Comparison of ENCODE assay signal across 8 mouse cellular contexts in the genomic region with DNA sequence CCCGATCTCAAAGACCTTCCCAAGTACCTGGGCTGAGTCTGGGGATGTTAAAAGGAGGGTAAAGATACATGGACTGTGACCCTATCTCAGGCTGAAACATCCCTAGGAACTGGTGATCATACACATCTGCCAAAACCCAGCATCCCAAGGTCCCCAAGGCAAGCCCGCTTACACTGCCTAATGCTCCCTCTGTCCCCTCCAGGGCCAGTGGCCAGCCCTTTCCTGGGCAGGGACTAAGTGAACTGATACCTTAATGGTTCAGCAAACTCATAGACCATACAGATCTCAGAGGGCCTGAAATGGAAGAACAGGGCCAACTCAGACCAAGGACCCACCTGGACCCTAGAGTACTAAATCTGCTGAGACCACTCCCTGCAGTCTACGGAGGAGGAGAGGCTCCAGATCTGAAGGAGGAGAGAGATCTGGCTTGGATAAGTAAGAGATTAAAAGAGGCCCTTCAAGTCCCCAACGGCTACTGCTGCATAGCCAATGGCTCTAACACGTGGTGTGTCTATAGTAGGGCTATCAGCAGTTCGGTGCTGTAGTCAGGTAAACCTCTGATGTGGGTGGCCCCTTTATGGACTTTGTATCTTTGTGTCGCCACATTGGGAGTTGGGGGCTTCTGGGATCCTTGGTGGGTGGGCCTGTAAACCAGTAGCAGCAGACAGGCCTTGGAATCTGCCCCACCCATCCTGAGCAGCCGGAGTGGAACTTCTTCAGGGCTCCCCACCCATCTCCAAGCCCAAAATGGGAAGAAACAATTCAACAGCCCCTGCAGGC. TPM values are rescaled to one million over a fixed set of nuclear protein-coding genes. Genes with fewer than 3 reads are reported as not detected.
A peak's percentile ranks its signal among the peaks of the same experiment; 100 is the strongest.
DNase-seq lines count a peak whose midpoint lies in the region; ATAC-seq and TF ChIP-seq lines count a peak whose summit lies in the region.

No protein-coding gene starts in this region.

- no peak for DNase-seq in liver, adult 2 months (ENCODE audit: extremely low read depth, low read depth, low spot score)
- no peak for DNase-seq in liver
- no peak for DNase-seq in forebrain, embryonic 10.5 days (ENCODE audit: extremely low spot score, low spot score)
- no peak for DNase-seq in limb, embryonic 14.5 days (ENCODE audit: low spot score)
- DNase-seq in cerebellum, adult 11 months: no peak
- no peak for DNase-seq in kidney, postnatal 36 days
- DNase-seq in right cerebral cortex, postnatal 36 days (ENCODE audit: low spot score in 2 of 2): no peak

- TF ChIP-seq CTCF in liver, adult 2 months (IDR thresholded peaks at IDR 0.05; ENCODE audit: low read depth, low read length): no peak

- H3K27me3 ChIP-seq in liver, adult 2 months (ENCODE audit: control insufficient read depth, insufficient read depth, low read length): no peaks in the 10 kb centered on the region
- peaks cover 12% of the 10 kb centered on the region for H3K27me3 ChIP-seq in forebrain, embryonic 10.5 days (ENCODE audit: poor library complexity, severe bottlenecking)
- H3K27me3 ChIP-seq in limb, embryonic 14.5 days (ENCODE audit: control insufficient read depth, insufficient read depth, low read length): no peaks in the 10 kb centered on the region
- H3K27me3 ChIP-seq in stomach, embryonic 15.5 days (replicated peaks): no peaks in the 10 kb centered on the region

- H3K27ac ChIP-seq in liver, adult 2 months (replicated peaks; ENCODE audit: insufficient read depth, low read depth, low read length): 0 out of 2 replicates have a peak overlapping the region, but pooled peaks have one; percentile 4
- H3K27ac ChIP-seq in forebrain, embryonic 10.5 days: peak overlapping the region; percentile 90
- H3K27ac ChIP-seq in limb, embryonic 14.5 days (replicated peaks; ENCODE audit: low read depth, low read length): peak overlapping the region; percentile 59
- H3K27ac ChIP-seq in stomach, embryonic 15.5 days: peak overlapping the region; percentile 83; the same call in 1 of the 2 replicates

- peaks cover 4% of the 10 kb centered on the region; the same call in 1 of the 2 replicates for H3K4me1 ChIP-seq in liver, adult 2 months (ENCODE audit: control insufficient read depth, insufficient read depth, low read length)
- peaks cover 34% of the 10 kb centered on the region for H3K4me1 ChIP-seq in forebrain, embryonic 10.5 days
- H3K4me1 ChIP-seq in limb, embryonic 14.5 days (ENCODE audit: control insufficient read depth, insufficient read depth, low read length): peaks cover 10% of the 10 kb centered on the region
- H3K4me1 ChIP-seq in stomach, embryonic 15.5 days: peaks cover 13% of the 10 kb centered on the region

- H3K79me2 ChIP-seq in liver, adult 2 months (ENCODE audit: control insufficient read depth, insufficient read depth, low read length): no peaks in the 10 kb centered on the region

- ATAC-seq in limb, embryonic 14.5 days (ENCODE audit: low FRiP score, low read depth): no peak
- ATAC-seq in stomach, embryonic 15.5 days (ENCODE audit: insufficient read depth, low FRiP score, low read depth): no peak

- H3K9ac ChIP-seq in liver, adult 2 months (ENCODE audit: low read depth, low read length): no peak overlapping the region
- H3K9ac ChIP-seq in limb, embryonic 14.5 days (ENCODE audit: low read depth, low read length, severe bottlenecking): peak overlapping the region; percentile 55
- H3K9ac ChIP-seq in stomach, embryonic 15.5 days: 0 out of 2 replicates have a peak overlapping the region, but pooled peaks have one; percentile 21

- peaks cover 10% of the 10 kb centered on the region for H3K36me3 ChIP-seq in liver, adult 2 months (ENCODE audit: control insufficient read depth, insufficient read depth, low read length)
- H3K36me3 ChIP-seq in forebrain, embryonic 10.5 days (replicated peaks): peaks cover 53% of the 10 kb centered on the region
- peaks cover 35% of the 10 kb centered on the region for H3K36me3 ChIP-seq in limb, embryonic 14.5 days (ENCODE audit: control insufficient read depth, insufficient read depth, low read length)
- H3K36me3 ChIP-seq in stomach, embryonic 15.5 days: peaks cover 23% of the 10 kb centered on the region

- H3K4me2 ChIP-seq in limb, embryonic 14.5 days (replicated peaks; ENCODE audit: low read depth, low read length, severe bottlenecking): peak overlapping the region; percentile 84
- peak overlapping the region; percentile 91 for H3K4me2 ChIP-seq in stomach, embryonic 15.5 days

- H3K9me3 ChIP-seq in forebrain, embryonic 10.5 days: no peaks in the 10 kb centered on the region
- no peaks in the 10 kb centered on the region for H3K9me3 ChIP-seq in limb, embryonic 14.5 days (ENCODE audit: control insufficient read depth, low read length)
- H3K9me3 ChIP-seq in stomach, embryonic 15.5 days: no peaks in the 10 kb centered on the region

- no peak for TF ChIP-seq POLR2A in liver, adult 2 months (IDR thresholded peaks at IDR 0.05; ENCODE audit: extremely low read depth, insufficient read depth, low read length)
- no peak for TF ChIP-seq POLR2A in limb, embryonic 14.5 days (IDR thresholded peaks at IDR 0.05; ENCODE audit: borderline replicate concordance, extremely low read depth, insufficient read depth, insufficient read length)

- H3K4me3 ChIP-seq in liver, adult 2 months (ENCODE audit: insufficient read depth, low read depth, low read length): no peak overlapping the region
- peak overlapping the region; percentile 64 for H3K4me3 ChIP-seq in forebrain, embryonic 10.5 days
- peak overlapping the region; percentile 43 for H3K4me3 ChIP-seq in limb, embryonic 14.5 days (replicated peaks; ENCODE audit: low read length)
- peak overlapping the region; percentile 54 for H3K4me3 ChIP-seq in stomach, embryonic 15.5 days (replicated peaks)

- WGBS in liver, adult 2 months: 84% methylated on average over 8 of the region's 8 CpGs
- WGBS in forebrain, embryonic 10.5 days: 50% methylated on average over 8 of the region's 8 CpGs
- 27% methylated on average over 8 of the region's 8 CpGs for WGBS in limb, embryonic 14.5 days
- WGBS in stomach, embryonic 15.5 days: 40% methylated on average over 8 of the region's 8 CpGs

RNA-seq across cellular contexts. Expression of a gene that starts 0.6 kb away (rescaled TPM):
- total RNA-seq in liver, adult 2 months (2014; rRNA removed): 0.65 and 1.6 TPM in 2 replicates
- 0.92 and 1.4 TPM in 2 replicates for polyA plus RNA-seq in liver, adult 2 months (2012; rRNA removed)
- polyA plus RNA-seq in forebrain, embryonic 10.5 days (2016; fragmentation: Nextera tagmentation; extraction: Ambion mirVana): 36.3 and 36.4 TPM in 2 replicates
- 40.0 and 53.8 TPM in 2 replicates for polyA plus RNA-seq in limb, embryonic 14.5 days (2012; rRNA removed)
- polyA plus RNA-seq in limb, embryonic 14.5 days (2014; fragmentation: Nextera tagmentation; extraction: Ambion mirVana): 28.1 and 30.4 TPM in 2 replicates
- 28.5 and 30.5 TPM in 2 replicates for polyA plus RNA-seq in stomach, embryonic 15.5 days (2015; fragmentation: Nextera tagmentation; extraction: Ambion mirVana)

RNA-seq across cellular contexts. Expression of a gene that starts 30.4 kb away (rescaled TPM):
- total RNA-seq in liver, adult 2 months (2014; rRNA removed): 2.1 and 4.6 TPM in 2 replicates
- 11.6 and 12.7 TPM in 2 replicates for polyA plus RNA-seq in liver, adult 2 months (2012; rRNA removed)
- 1.4 and 2.0 TPM in 2 replicates for polyA plus RNA-seq in forebrain, embryonic 10.5 days (2016; fragmentation: Nextera tagmentation; extraction: Ambion mirVana)
- 8.4 and 9.4 TPM in 2 replicates for polyA plus RNA-seq in limb, embryonic 14.5 days (2012; rRNA removed)
- polyA plus RNA-seq in limb, embryonic 14.5 days (2014; fragmentation: Nextera tagmentation; extraction: Ambion mirVana): 3.2 and 3.3 TPM in 2 replicates
- polyA plus RNA-seq in stomach, embryonic 15.5 days (2015; fragmentation: Nextera tagmentation; extraction: Ambion mirVana): 6.2 and 6.9 TPM in 2 replicates

RNA-seq across cellular contexts. Expression of a gene that starts 32.7 kb away (rescaled TPM):
- 28.7 and 29.9 TPM in 2 replicates for total RNA-seq in liver, adult 2 months (2014; rRNA removed)
- 48.7 and 51.4 TPM in 2 replicates for polyA plus RNA-seq in liver, adult 2 months (2012; rRNA removed)
- polyA plus RNA-seq in forebrain, embryonic 10.5 days (2016; fragmentation: Nextera tagmentation; extraction: Ambion mirVana): 178 and 183 TPM in 2 replicates
- 72.2 and 83.8 TPM in 2 replicates for polyA plus RNA-seq in limb, embryonic 14.5 days (2012; rRNA removed)
- 102 and 123 TPM in 2 replicates for polyA plus RNA-seq in limb, embryonic 14.5 days (2014; fragmentation: Nextera tagmentation; extraction: Ambion mirVana)
- polyA plus RNA-seq in stomach, embryonic 15.5 days (2015; fragmentation: Nextera tagmentation; extraction: Ambion mirVana): 146 and 160 TPM in 2 replicates

Comparison
In these comparisons a context has a peak if more than half of its experiments do, and no peak if none do; other contexts are left out.
1. H3K27ac ChIP-seq: peak in every context shown above with its lines; median percentile 90 in forebrain, embryonic 10.5 days; 83 in stomach, embryonic 15.5 days; 59 in limb, embryonic 14.5 days; 4 in liver, adult 2 months.
2. RNA of a gene that starts 0.6 kb away (polyA plus RNA-seq): 28.1 to 53.8 TPM in limb, embryonic 14.5 days, 36.3 to 36.4 TPM in forebrain, embryonic 10.5 days and 28.5 to 30.5 TPM in stomach, embryonic 15.5 days; 0.92 to 1.4 TPM in liver, adult 2 months; every median in the first group is over 10 times any median in the second.